Mouse (Mus musculus) myocyte (in vitro differentiated cells): ENCODE measurements around the gene Gmeb1.
"Not testable (repeated sequence)": the region's sequence is repeated elsewhere in the genome, so short reads cannot be mapped to it uniquely, and the experiment has no call there.

Experiments
- CEBPB ChIP-seq: IDR thresholded peaks from 2 replicates; pipeline ENCODE4 v1.6.1; 2011; ENCODE audit warnings: mild to moderate bottlenecking, moderate library complexity; ENCODE audit not compliant: poor library complexity, insufficient read depth, severe bottlenecking
- MAX ChIP-seq: IDR thresholded peaks from one replicate; pipeline ENCODE4 v1.6.1; 2011; ENCODE audit warnings: low read depth, mild to moderate bottlenecking, control low read depth
- POLR2A ChIP-seq: IDR thresholded peaks from one replicate; pipeline ENCODE4 v1.6.1; 2011; ENCODE audit warnings: low read depth, mild to moderate bottlenecking, control low read depth, moderate library complexity; ENCODE audit not compliant: insufficient read length
- POLR2AphosphoS2 ChIP-seq: IDR thresholded peaks from one replicate; pipeline ENCODE4 v1.6.1; 2011; ENCODE audit warnings: low read depth, control low read depth; ENCODE audit not compliant: insufficient read length
- REST ChIP-seq: IDR thresholded peaks from one replicate; pipeline ENCODE4 v1.6.1; 2011; ENCODE audit warnings: mild to moderate bottlenecking, control low read depth, moderate library complexity; ENCODE audit not compliant: insufficient read depth, insufficient read length

- not testable (repeated sequence) for TF ChIP-seq POLR2AphosphoS2, REST, POLR2A, MAX, CEBPB
Measured at GRCm38 (mm10) chr4:132288840-132289239, 27.4 kb upstream of the Gmeb1 start.
